Mouse (Mus musculus) liver, embryonic 14.5 days (tissue): ENCODE measurements around the gene Igflr1. TPM values are rescaled to one million over a fixed set of nuclear protein-coding genes. Genes with fewer than 3 reads are reported as not detected.

Source experiments
- ATAC-seq: fragments of 200-750 bp; cut with Nextera tagmentation; 2 replicates; pipeline ENCODE4 v1.8.0; 2017; ENCODE audit warnings: moderate number of reproducible peaks, mild to moderate bottlenecking, moderate library complexity; ENCODE audit not compliant: insufficient read depth
- DNase-seq, 3 experiments: peaks; one replicate each; pipeline ENCODE4 v3.0.0-alpha.2; 2012 to 2013; ENCODE audit warnings: low read depth in 3 of 3, low spot score in 3 of 3
- H3K27ac ChIP-seq: fragments of 300-500 bp; sonication (generic); 2 replicates; pipeline ENCODE4 v1.5.1; 2014; ENCODE audit warnings: moderate library complexity, mild to moderate bottlenecking, control low read depth, inconsistent platforms
- H3K27me3 ChIP-seq: fragments of 300-500 bp; sonication (generic); 2 replicates; pipeline ENCODE4 v1.6.1; 2014; ENCODE audit warnings: mild to moderate bottlenecking, low read length, moderate library complexity; ENCODE audit not compliant: control insufficient read depth, insufficient read depth
- H3K36me3 ChIP-seq: fragments of 300-500 bp; sonication (generic); replicated peaks from 2 replicates; pipeline ENCODE4 v1.6.1; 2014; ENCODE audit warnings: low read depth; ENCODE audit not compliant: control insufficient read depth, insufficient read depth
- H3K4me1 ChIP-seq, 2 experiments: fragments of 200-500 bp in 1 of 2; fragments of 300-500 bp in 1 of 2; sonication (generic) in 1 of 2; replicated peaks; 2 replicates each; pipeline ENCODE4 v1.6.1; 2012 to 2014; ENCODE audit warnings: antibody characterized with exemption in 1 of 2, inconsistent platforms in 1 of 2, low read length in 1 of 2; ENCODE audit not compliant: control insufficient read depth in 2 of 2, insufficient read depth in 2 of 2
- H3K4me2 ChIP-seq: fragments of 300-500 bp; sonication (generic); 2 replicates; pipeline ENCODE4 v1.6.1; 2014; ENCODE audit warnings: low read depth, mild to moderate bottlenecking, control low read depth, moderate library complexity
- H3K4me3 ChIP-seq, 2 experiments: fragments of 200-500 bp in 1 of 2; fragments of 300-500 bp in 1 of 2; sonication (generic) in 1 of 2; 2 replicates each; pipeline ENCODE4 v1.5.1; 2012 to 2014; ENCODE audit warnings: low read depth in 2 of 2, low read length in 2 of 2, mild to moderate bottlenecking in 2 of 2, control low read depth in 1 of 2, inconsistent platforms in 1 of 2, moderate library complexity in 1 of 2; ENCODE audit not compliant: insufficient read depth in 1 of 2
- H3K9ac ChIP-seq: fragments of 300-500 bp; sonication (generic); replicated peaks from 2 replicates; pipeline ENCODE4 v1.6.1; 2014; ENCODE audit warnings: mild to moderate bottlenecking, control low read depth, moderate library complexity
- H3K9me3 ChIP-seq: fragments of 300-500 bp; sonication (generic); 2 replicates; pipeline ENCODE4 v1.6.1; 2016; ENCODE audit warnings: low read length, mixed read lengths; ENCODE audit not compliant: control insufficient read depth
- CTCF ChIP-seq: IDR thresholded peaks from 2 replicates; pipeline ENCODE4 v1.5.1; 2016; ENCODE audit warnings: antibody characterized with exemption, low read depth, control low read depth
- EP300 ChIP-seq: IDR thresholded peaks from 2 replicates; pipeline ENCODE4 v1.6.1; 2016; ENCODE audit warnings: antibody characterized with exemption, low read depth
- WGBS: fragments of 180-500 bp; shearing (Covaris S2); extraction: QIAGEN DNeasy Blood & Tissue Kit; methylation state at CpG from one replicate; pipeline ENCODE4 v1.1.7; 2014; ENCODE audit not compliant: insufficient replicate concordance; 5-methylcytosine and 5-hydroxymethylcytosine counted together
- polyA plus RNA-seq, 2 experiments: library from polyadenylated mRNA; depleted of rRNA in 1 of 2; stranded (reverse) in 1 of 2; unstranded in 1 of 2; fragments of >200 nt; fragmentation: Nextera tagmentation in 1 of 2; extraction: Ambion mirVana in 1 of 2; gene quantifications; 2 replicates each; pipeline versions ENCODE4 v1.2.1 to v1.2.3; 2012 to 2014

The Igflr1 gene
- polyA plus RNA-seq, 2 experiments = 1.2 to 1.5 TPM

DNA sequence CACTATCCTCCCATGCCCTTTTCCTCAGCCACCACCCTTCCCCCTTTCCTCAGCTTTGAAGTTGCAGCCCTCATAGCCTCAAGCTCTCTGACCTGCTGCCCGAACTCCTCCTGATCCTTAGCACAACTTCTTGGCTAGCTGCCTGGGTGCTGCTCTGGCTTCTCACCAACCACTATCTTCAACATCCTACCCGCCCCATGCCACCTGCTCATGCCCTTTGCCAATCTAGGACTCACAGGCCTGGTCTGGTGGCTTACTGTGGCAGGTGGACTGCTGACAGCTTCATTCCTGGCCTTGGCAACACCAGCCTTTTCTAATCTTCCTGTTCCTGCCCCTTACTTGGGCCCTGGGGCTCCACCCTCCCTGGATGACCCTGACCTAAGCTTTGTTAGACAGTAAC lies 7.7 kb downstream of the Igflr1 start:
- ATAC-seq (no peak), DNase-seq (no peak)
- H3K9ac ChIP-seq = no peak overlapping the region
- H3K4me3 ChIP-seq = no peak overlapping the region
- TF ChIP-seq EP300 (no peak), CTCF (no peak)
- H3K27me3 ChIP-seq = no peaks in the 10 kb centered on the region
- no peaks in the 10 kb centered on the region for H3K9me3 ChIP-seq
- H3K4me1 ChIP-seq = peaks cover 0 to 4% of the 10 kb centered on the region in 2 experiments; a peak in 2 of 4 replicates
- no peak overlapping the region for H3K27ac ChIP-seq
- no peak overlapping the region for H3K4me2 ChIP-seq
- H3K36me3 ChIP-seq = peaks cover 85% of the 10 kb centered on the region
- 65% methylated on average over 2 of the region's 2 CpGs for WGBS

DNA sequence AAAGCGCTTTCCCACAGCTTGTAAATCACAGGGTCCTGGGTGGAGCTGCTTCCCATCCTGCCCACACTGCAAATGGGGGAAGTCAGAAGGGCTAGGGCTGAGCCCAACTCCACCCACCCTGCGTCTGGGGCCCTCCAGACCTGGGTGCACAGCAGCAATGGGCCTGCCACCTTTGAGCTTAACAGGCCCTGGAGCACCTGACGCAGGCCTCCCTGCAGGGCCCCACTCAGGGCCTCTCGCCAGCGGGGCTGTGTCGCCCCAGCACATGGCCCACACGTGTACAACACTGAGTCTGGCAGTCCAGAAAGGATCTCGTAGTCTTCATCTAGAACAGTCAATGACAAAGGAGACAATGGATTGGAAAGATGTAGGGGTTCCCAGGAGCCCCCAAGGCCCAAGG lies 14.7 kb downstream of the Igflr1 start:
- Histone ChIP-seq H3K36me3 (peaks cover 83% of the 10 kb centered on the region), H3K27me3 (no peaks in the 10 kb centered on the region), H3K9me3 (no peaks in the 10 kb centered on the region), H3K4me1 (no peaks in the 10 kb centered on the region), H3K9ac (no peak overlapping the region), H3K4me2 (no peak overlapping the region), H3K4me3 (no peak overlapping the region), H3K27ac (no peak overlapping the region)
- no peak for DNase-seq
- TF ChIP-seq CTCF (no peak), EP300 (no peak)
- 84% methylated on average over 8 of the region's 8 CpGs for WGBS
- no peak for ATAC-seq

DNA sequence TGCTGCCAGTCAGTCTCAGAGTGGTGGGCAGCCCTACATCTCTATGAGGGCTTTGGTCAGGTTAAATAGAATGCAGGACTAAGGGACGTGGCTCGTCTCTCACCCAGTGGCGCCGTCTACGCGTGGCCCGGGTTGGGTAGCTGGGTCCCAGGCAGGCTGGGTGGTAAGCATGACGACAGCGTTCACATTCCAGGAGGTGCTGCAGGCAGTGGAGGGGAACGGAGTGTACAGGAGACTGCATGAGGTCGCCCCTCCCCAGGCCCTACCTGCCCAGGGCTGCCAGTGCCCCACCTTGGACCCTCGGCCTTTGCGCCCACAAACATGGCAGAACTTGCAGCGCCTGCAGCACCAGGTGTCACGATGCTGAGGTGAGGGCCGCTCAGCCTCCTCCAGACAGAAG lies 16.3 kb downstream of the Igflr1 start:
- 91% methylated on average over 16 of the region's 16 CpGs for WGBS
- Histone ChIP-seq H3K27me3 (no peaks in the 10 kb centered on the region), H3K9me3 (no peaks in the 10 kb centered on the region), H3K36me3 (peaks cover 77% of the 10 kb centered on the region), H3K4me3 (no peak overlapping the region), H3K4me2 (no peak overlapping the region), H3K9ac (no peak overlapping the region), H3K4me1 (no peaks in the 10 kb centered on the region), H3K27ac (no peak overlapping the region)
- DNase-seq (no peak), ATAC-seq (no peak)
- no peak for TF ChIP-seq EP300
- no peak for TF ChIP-seq CTCF

DNA sequence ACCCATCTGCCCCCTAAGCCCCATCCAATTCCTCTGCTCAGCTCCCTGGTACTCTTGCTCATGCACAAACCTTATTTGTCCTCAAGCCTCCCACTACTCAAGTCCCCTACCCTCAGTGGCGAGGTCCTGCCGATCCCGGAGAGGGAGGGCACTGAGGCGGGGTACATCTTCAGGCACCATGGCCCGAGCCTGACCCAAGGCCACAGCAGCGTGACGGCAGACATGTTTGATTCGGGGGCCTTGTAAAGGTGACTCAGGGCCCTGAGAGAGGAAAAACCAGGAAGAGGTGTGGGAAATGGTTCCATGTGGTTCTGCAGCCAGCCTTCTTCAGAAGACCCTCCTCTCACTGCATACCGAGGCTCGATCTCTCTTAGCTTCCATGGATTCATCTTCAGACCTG lies 19.1 kb downstream of the Igflr1 start:
- no peak for DNase-seq
- Histone ChIP-seq H3K27ac (no peak overlapping the region), H3K4me2 (no peak overlapping the region), H3K27me3 (no peaks in the 10 kb centered on the region), H3K9ac (no peak overlapping the region), H3K36me3 (peaks cover 52% of the 10 kb centered on the region), H3K9me3 (no peaks in the 10 kb centered on the region), H3K4me3 (no peak overlapping the region), H3K4me1 (peaks cover 0 to 6% of the 10 kb centered on the region in 2 experiments)
- no peak for ATAC-seq
- TF ChIP-seq EP300 = no peak
- 86% methylated on average over 10 of the region's 10 CpGs for WGBS

DNA sequence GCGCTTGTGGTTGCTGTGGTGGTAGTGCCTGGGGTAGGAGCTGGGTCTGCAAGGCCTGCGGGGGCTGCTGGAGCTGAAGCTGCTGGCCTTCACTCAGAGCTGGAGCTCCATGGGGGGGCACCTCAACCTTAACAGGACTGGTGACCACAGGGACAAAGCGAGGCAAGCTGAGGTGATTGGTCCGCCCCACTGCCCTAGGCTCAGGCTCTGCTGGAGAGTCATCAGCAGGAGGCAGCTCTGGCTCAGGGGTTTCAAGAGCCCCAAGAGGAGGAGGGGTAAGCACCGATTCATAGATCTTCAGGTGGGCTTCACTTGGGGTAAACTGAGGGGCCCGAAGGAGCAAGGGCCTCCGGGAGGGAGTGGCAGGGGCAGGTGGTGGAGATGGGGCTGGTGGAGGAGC lies 19.9 kb downstream of the Igflr1 start:
- Histone ChIP-seq H3K4me1 (peaks cover 4 to 9% of the 10 kb centered on the region in 2 experiments), H3K4me2 (no peak overlapping the region), H3K36me3 (peaks cover 47% of the 10 kb centered on the region), H3K9ac (no peak overlapping the region), H3K27me3 (no peaks in the 10 kb centered on the region), H3K27ac (no peak overlapping the region), H3K4me3 (no peak overlapping the region), H3K9me3 (no peaks in the 10 kb centered on the region)
- WGBS = 82% methylated on average over 7 of the region's 7 CpGs
- no peak for DNase-seq
- no peak for TF ChIP-seq EP300
- TF ChIP-seq CTCF = no peak
- ATAC-seq = no peak
